Mouse (Mus musculus) lung, postnatal 14 days (tissue): ENCODE results near the gene Pabpn1.
"Not testable (repeated sequence)": the region's sequence is repeated elsewhere in the genome, so short reads cannot be mapped to it uniquely, and the experiment has no call there.

Source experiments
- DNase-seq: peaks from one replicate; pipeline ENCODE4 v3.0.0; 2021

The Pabpn1 gene

GRCm38 (mm10) chr14:54937361-54938182 lies 45.3 kb downstream of the Pabpn1 start:
- DNase-seq, result no peak

GRCm38 (mm10) chr14:54938431-54939219 lies 46.3 kb downstream of the Pabpn1 start:
- DNase-seq, result no peak

GRCm38 (mm10) chr14:54939434-54940175 lies 47.3 kb downstream of the Pabpn1 start:
- DNase-seq, result peak; percentile 79

- no peak for DNase-seq
Measured at GRCm38 (mm10) chr14:54940176-54940530, 47.9 kb downstream of the Pabpn1 start.

- DNase-seq, result no peak
Measured at GRCm38 (mm10) chr14:54941024-54941978, 49.0 kb downstream of the Pabpn1 start.

GRCm38 (mm10) chr14:54942479-54942878 lies 50.2 kb downstream of the Pabpn1 start:
- no peak for DNase-seq

DNA sequence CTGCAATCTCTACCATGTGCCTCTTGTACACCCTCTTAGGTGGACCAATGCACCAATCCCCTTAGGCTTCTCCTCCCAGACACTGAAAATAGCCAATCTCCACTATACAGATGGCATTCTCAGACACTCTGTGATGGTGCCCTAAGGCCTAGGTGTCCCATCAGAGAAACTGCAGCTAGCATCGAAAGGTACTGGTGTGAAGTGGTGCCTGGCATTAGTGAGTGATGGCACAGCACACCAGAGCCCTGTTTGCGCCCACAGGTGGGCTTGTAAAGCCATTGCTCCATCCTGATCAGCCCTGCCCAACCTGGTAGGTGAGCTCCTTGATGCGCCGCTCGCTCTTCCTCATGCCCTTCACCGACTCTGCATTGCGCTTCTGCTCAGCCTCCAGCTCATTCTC lies 51.7 kb downstream of the Pabpn1 start:
- DNase-seq, result no peak

- no peak for DNase-seq
Measured at GRCm38 (mm10) chr14:54944939-54945338, 52.6 kb downstream of the Pabpn1 start.

DNA sequence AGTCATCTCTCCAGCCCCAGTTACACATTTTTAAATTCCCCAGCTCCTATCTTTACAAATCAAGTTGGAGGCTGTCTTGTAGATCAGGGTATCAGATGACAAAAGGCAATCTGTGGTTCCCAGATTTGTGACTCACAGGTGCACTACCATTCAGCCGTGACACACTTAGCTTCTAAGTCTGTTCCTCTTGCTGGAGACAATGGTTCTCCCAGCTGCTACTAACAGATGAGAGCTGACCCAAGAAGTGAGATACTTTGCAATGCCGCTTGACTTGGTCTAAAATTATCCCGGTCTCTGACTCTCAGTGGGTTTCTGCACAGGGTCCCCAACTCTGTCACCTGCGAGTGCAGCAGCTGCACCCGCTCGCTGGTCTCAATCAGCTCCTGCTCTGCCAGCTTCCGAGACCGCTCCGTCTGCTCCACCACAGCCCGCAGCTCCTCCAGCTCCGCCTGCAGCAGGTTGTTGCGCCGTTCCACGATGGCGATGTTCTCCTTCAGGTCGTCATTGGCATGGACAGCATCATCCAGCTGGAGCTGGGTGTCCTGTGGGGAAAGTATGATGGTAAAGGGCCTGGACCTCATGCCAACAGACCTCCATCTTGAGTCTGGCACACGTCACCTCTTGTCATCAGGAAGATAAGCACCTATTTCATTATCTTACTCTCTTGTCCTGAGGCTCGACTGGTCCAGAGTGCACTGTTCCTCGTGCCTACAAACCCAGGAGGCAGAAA lies 53.8 kb downstream of the Pabpn1 start:
- DNase-seq, result no peak

- not testable (repeated sequence) for DNase-seq
Measured at GRCm38 (mm10) chr14:54947008-54947407, 54.7 kb downstream of the Pabpn1 start.
